ENCODE assay signal across 19 mouse cellular contexts in the genomic region with DNA sequence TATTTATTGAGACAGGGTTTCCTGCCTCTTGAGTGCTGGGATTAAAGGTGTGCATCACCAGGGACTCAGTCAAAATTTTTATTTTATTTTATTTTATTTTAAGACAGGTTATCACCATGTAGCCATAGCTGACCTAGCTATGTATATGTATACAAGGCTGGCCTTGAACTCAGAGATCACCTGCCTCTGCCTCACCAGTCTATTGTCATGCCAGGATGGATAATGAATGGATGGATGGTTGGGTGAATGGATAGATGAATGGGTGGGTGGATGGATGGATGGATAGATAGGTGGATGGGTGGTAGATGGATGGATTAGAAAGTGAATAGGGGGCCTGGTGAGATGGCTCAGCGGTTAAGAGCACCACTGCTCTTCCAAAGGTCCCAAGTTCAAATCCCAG.
"Had no signal": no experiment of that assay in that cellular context is flagged by ENCODE, and none has a peak within 500 bp of the region (broad histone marks: within the 10 kb centered on the region; RNA-seq: fewer than 3 reads in every experiment).

No protein-coding gene starts in this region.

- H3K27ac ChIP-seq: lung, embryonic 15.5 days; macrophage; midbrain, embryonic 13.5 days; midbrain, embryonic 15.5 days; neural tube, embryonic 12.5 days had no signal

- H3K9me3 ChIP-seq: lung, embryonic 15.5 days; megakaryocyte, embryonic 14.5 days; midbrain, embryonic 13.5 days; midbrain, embryonic 15.5 days; neural tube, embryonic 12.5 days had no signal

- H3K36me3 ChIP-seq: lung, embryonic 15.5 days; midbrain, embryonic 13.5 days; midbrain, embryonic 15.5 days; neural tube, embryonic 12.5 days had no signal

- H3K27me3 ChIP-seq: lung, embryonic 15.5 days; midbrain, embryonic 13.5 days; midbrain, embryonic 15.5 days; neural tube, embryonic 12.5 days had no signal

- DNase-seq: lung, adult 2 months; lung, postnatal 14 days; lung, postnatal 36 days; retina, postnatal 1 day; right cerebral cortex, adult 18-20 months; right cerebral cortex, postnatal 25 days; right cerebral cortex, postnatal 4 days; spleen, adult 18-20 months; thymus, adult 18-20 months; thymus, postnatal 14 days; thymus, postnatal 36 days had no signal

- H3K4me1 ChIP-seq: lung, embryonic 15.5 days had no signal

- H3K4me2 ChIP-seq: lung, embryonic 15.5 days; midbrain, embryonic 11.5 days; midbrain, embryonic 13.5 days; midbrain, embryonic 15.5 days; neural tube, embryonic 12.5 days had no signal

- H3K9ac ChIP-seq: lung, embryonic 15.5 days; midbrain, embryonic 13.5 days; midbrain, embryonic 15.5 days; neural tube, embryonic 12.5 days had no signal

- H3K4me3 ChIP-seq: lung, embryonic 15.5 days; megakaryocyte, embryonic 14.5 days; midbrain, embryonic 13.5 days; midbrain, embryonic 15.5 days; neural tube, embryonic 12.5 days had no signal

- ATAC-seq: lung, postnatal 0 days; midbrain, embryonic 13.5 days; midbrain, embryonic 15.5 days had no signal
